Mouse (Mus musculus): ENCODE results near the gene Il1r1. TPM values are rescaled to one million over a fixed set of nuclear protein-coding genes. Genes with fewer than 3 reads are reported as not detected.

Il1r1 gene
- polyA plus RNA-seq, 1 experiment from 2014 or later: 17.8 TPM

GRCm38 (mm10) chr1:40213337-40214159, 11.3 kb upstream of the Il1r1 start:
- 0 out of 2 replicates have a peak, but pooled peaks have one; percentile 8 for ATAC-seq
- H3K9ac ChIP-seq: no peak overlapping the region
- H3K27ac ChIP-seq: no peak overlapping the region
- peaks cover 8% of the 10 kb centered on the region; the same call in 1 of the 2 replicates for H3K4me1 ChIP-seq
- 36% methylated on average over 4 of the region's 4 CpGs for WGBS (ENCODE audit: insufficient replicate concordance)
- no peaks in the 10 kb centered on the region for H3K36me3 ChIP-seq
- H3K9me3 ChIP-seq (replicated peaks): 0 out of 2 replicates have a peak, but pooled peaks cover 3% of the 10 kb centered on the region
- no peak overlapping the region for H3K4me2 ChIP-seq
- H3K4me3 ChIP-seq: no peak overlapping the region
- H3K27me3 ChIP-seq (replicated peaks): no peaks in the 10 kb centered on the region

- Histone ChIP-seq H3K4me2 (no peak overlapping the region), H3K27me3 (replicated peaks) (no peaks in the 10 kb centered on the region; the same call in 1 of the 2 replicates), H3K36me3 (no peaks in the 10 kb centered on the region), H3K27ac (no peak overlapping the region), H3K9ac (no peak overlapping the region), H3K4me1 (peaks cover 9% of the 10 kb centered on the region; the same call in 1 of the 2 replicates), H3K9me3 (replicated peaks) (0 out of 2 replicates have a peak, but pooled peaks cover 3% of the 10 kb centered on the region), H3K4me3 (no peak overlapping the region)
- 64% methylated on average over 5 of the region's 5 CpGs for WGBS (ENCODE audit: insufficient replicate concordance)
- no peak for ATAC-seq
Observed at GRCm38 (mm10) chr1:40217521-40217920, 7.4 kb upstream of the Il1r1 start.

GRCm38 (mm10) chr1:40218603-40219002, 6.3 kb upstream of the Il1r1 start:
- Histone ChIP-seq H3K27me3 (replicated peaks) (peaks cover 3% of the 10 kb centered on the region; the same call in 1 of the 2 replicates), H3K4me2 (no peak overlapping the region), H3K9ac (no peak overlapping the region), H3K36me3 (no peaks in the 10 kb centered on the region), H3K4me3 (no peak overlapping the region), H3K9me3 (replicated peaks) (0 out of 2 replicates have a peak, but pooled peaks cover 3% of the 10 kb centered on the region), H3K4me1 (peaks cover 6% of the 10 kb centered on the region; the same call in 1 of the 2 replicates), H3K27ac (no peak overlapping the region)
- WGBS (ENCODE audit: insufficient replicate concordance): 48% methylated on average over 3 of the region's 3 CpGs
- ATAC-seq: no peak

- ATAC-seq: no peak
- Histone ChIP-seq H3K4me1 (peaks cover 12% of the 10 kb centered on the region; the same call in 1 of the 2 replicates), H3K4me3 (no peak overlapping the region), H3K4me2 (no peak overlapping the region), H3K9me3 (replicated peaks) (0 out of 2 replicates have a peak, but pooled peaks cover 3% of the 10 kb centered on the region), H3K27ac (no peak overlapping the region), H3K36me3 (no peaks in the 10 kb centered on the region), H3K27me3 (replicated peaks) (peaks cover 3% of the 10 kb centered on the region; the same call in 1 of the 2 replicates), H3K9ac (no peak overlapping the region)
- WGBS (ENCODE audit: insufficient replicate concordance): 51% methylated on average over 1 of the region's 1 CpGs
Observed at GRCm38 (mm10) chr1:40220549-40220948, 4.3 kb upstream of the Il1r1 start.

GRCm38 (mm10) chr1:40221864-40222263, 3.0 kb upstream of the Il1r1 start:
- Histone ChIP-seq H3K27me3 (replicated peaks) (peaks cover 3% of the 10 kb centered on the region; the same call in 1 of the 2 replicates), H3K4me3 (no peak overlapping the region), H3K9me3 (replicated peaks) (no peaks in the 10 kb centered on the region), H3K9ac (no peak overlapping the region), H3K4me2 (no peak overlapping the region), H3K4me1 (peaks cover 12% of the 10 kb centered on the region; the same call in 1 of the 2 replicates), H3K27ac (no peak overlapping the region), H3K36me3 (no peaks in the 10 kb centered on the region)
- 41% methylated on average over 4 of the region's 4 CpGs for WGBS (ENCODE audit: insufficient replicate concordance)
- no peak for ATAC-seq

GRCm38 (mm10) chr1:40222680-40223079, 2.2 kb upstream of the Il1r1 start:
- no peaks in the 10 kb centered on the region for H3K36me3 ChIP-seq
- peaks cover 12% of the 10 kb centered on the region; the same call in 1 of the 2 replicates for H3K4me1 ChIP-seq
- peaks cover 3% of the 10 kb centered on the region; the same call in 1 of the 2 replicates for H3K27me3 ChIP-seq (replicated peaks)
- WGBS (ENCODE audit: insufficient replicate concordance): 41% methylated on average over 8 of the region's 8 CpGs
- ATAC-seq: no peak
- no peak overlapping the region for H3K9ac ChIP-seq
- H3K4me2 ChIP-seq: no peak overlapping the region
- H3K4me3 ChIP-seq: no peak overlapping the region
- H3K27ac ChIP-seq: no peak overlapping the region
- no peaks in the 10 kb centered on the region for H3K9me3 ChIP-seq (replicated peaks)

- no peak for ATAC-seq
- Histone ChIP-seq H3K27me3 (replicated peaks) (peaks cover 3% of the 10 kb centered on the region; the same call in 1 of the 2 replicates), H3K9me3 (replicated peaks) (no peaks in the 10 kb centered on the region), H3K4me3 (no peak overlapping the region), H3K4me2 (no peak overlapping the region), H3K4me1 (peaks cover 19% of the 10 kb centered on the region), H3K36me3 (no peaks in the 10 kb centered on the region), H3K9ac (no peak overlapping the region), H3K27ac (no peak overlapping the region)
- 73% methylated on average over 2 of the region's 2 CpGs for WGBS (ENCODE audit: insufficient replicate concordance)
Observed at GRCm38 (mm10) chr1:40223591-40223990, 1.3 kb upstream of the Il1r1 start.

GRCm38 (mm10) chr1:40225580-40225979, 700 bp downstream of the Il1r1 start:
- Histone ChIP-seq H3K9me3 (replicated peaks) (no peaks in the 10 kb centered on the region), H3K4me1 (peaks cover 39% of the 10 kb centered on the region), H3K4me2 (no peak overlapping the region), H3K9ac (no peak overlapping the region), H3K4me3 (no peak overlapping the region), H3K27ac (0 out of 2 replicates have a peak overlapping the region, but pooled peaks have one; percentile 20), H3K36me3 (no peaks in the 10 kb centered on the region), H3K27me3 (replicated peaks) (peaks cover 3% of the 10 kb centered on the region; the same call in 1 of the 2 replicates)
- no peak for ATAC-seq
- 49% methylated on average over 2 of the region's 2 CpGs for WGBS (ENCODE audit: insufficient replicate concordance)

- H3K4me1 ChIP-seq: peaks cover 60% of the 10 kb centered on the region
- no peaks in the 10 kb centered on the region for H3K9me3 ChIP-seq (replicated peaks)
- no peak overlapping the region for H3K4me2 ChIP-seq
- no peak overlapping the region for H3K4me3 ChIP-seq
- 62% methylated on average over 3 of the region's 3 CpGs for WGBS (ENCODE audit: insufficient replicate concordance)
- no peak overlapping the region for H3K9ac ChIP-seq
- H3K27ac ChIP-seq: peak overlapping the region; percentile 4; the same call in 1 of the 2 replicates
- no peaks in the 10 kb centered on the region for H3K36me3 ChIP-seq
- ATAC-seq: no peak
- no peaks in the 10 kb centered on the region for H3K27me3 ChIP-seq (replicated peaks)
Observed at GRCm38 (mm10) chr1:40229033-40229432, 4.2 kb downstream of the Il1r1 start.

- peak overlapping the region; percentile 52 for H3K4me2 ChIP-seq
- no peak overlapping the region for H3K4me3 ChIP-seq
- peak; percentile 33; the same call in 1 of the 2 replicates for ATAC-seq
- peak overlapping the region; percentile 88 for H3K27ac ChIP-seq
- no peaks in the 10 kb centered on the region for H3K36me3 ChIP-seq
- no peaks in the 10 kb centered on the region for H3K9me3 ChIP-seq (replicated peaks)
- no peak overlapping the region for H3K9ac ChIP-seq
- H3K4me1 ChIP-seq: peaks cover 56% of the 10 kb centered on the region
- H3K27me3 ChIP-seq (replicated peaks): no peaks in the 10 kb centered on the region
- WGBS (ENCODE audit: insufficient replicate concordance): 70% methylated on average over 3 of the region's 3 CpGs
Observed at GRCm38 (mm10) chr1:40229771-40230280, 4.9 kb downstream of the Il1r1 start.

GRCm38 (mm10) chr1:40230336-40230735, 5.5 kb downstream of the Il1r1 start:
- H3K36me3 ChIP-seq: no peaks in the 10 kb centered on the region
- H3K4me3 ChIP-seq: no peak overlapping the region
- H3K4me1 ChIP-seq: peaks cover 51% of the 10 kb centered on the region
- peak overlapping the region; percentile 52 for H3K4me2 ChIP-seq
- no peaks in the 10 kb centered on the region for H3K27me3 ChIP-seq (replicated peaks)
- peak overlapping the region; percentile 88 for H3K27ac ChIP-seq
- H3K9me3 ChIP-seq (replicated peaks): no peaks in the 10 kb centered on the region
- peak overlapping the region; percentile 38 for H3K9ac ChIP-seq
- ATAC-seq: peak; percentile 99
- WGBS (ENCODE audit: insufficient replicate concordance): 22% methylated on average over 7 of the region's 7 CpGs

- H3K4me3 ChIP-seq: no peak overlapping the region
- WGBS (ENCODE audit: insufficient replicate concordance): 70% methylated on average over 3 of the region's 3 CpGs
- H3K4me1 ChIP-seq: peaks cover 51% of the 10 kb centered on the region
- ATAC-seq: 0 out of 2 replicates have a peak, but pooled peaks have one; percentile 11
- peak overlapping the region; percentile 52 for H3K4me2 ChIP-seq
- H3K27me3 ChIP-seq (replicated peaks): no peaks in the 10 kb centered on the region
- no peak overlapping the region for H3K9ac ChIP-seq
- H3K36me3 ChIP-seq: no peaks in the 10 kb centered on the region
- H3K27ac ChIP-seq: peak overlapping the region; percentile 88
- no peaks in the 10 kb centered on the region for H3K9me3 ChIP-seq (replicated peaks)
Observed at GRCm38 (mm10) chr1:40231116-40231515, 6.2 kb downstream of the Il1r1 start.
